Mouse (Mus musculus) urinary bladder, postnatal 14 days (tissue): Measurements from ENCODE around the gene Mrps23.
"Not testable (repeated sequence)": the region's sequence is repeated elsewhere in the genome, so short reads cannot be mapped to it uniquely, and the experiment has no call there.

Experiments
- DNase-seq: peaks from one replicate; pipeline ENCODE4 v3.0.0; 2021; ENCODE audit warnings: low spot score

Mrps23 gene

GRCm38 (mm10) chr11:88173386-88174025 lies 30.7 kb upstream of the Mrps23 start:
- DNase-seq: peak; percentile 62

GRCm38 (mm10) chr11:88180467-88180958 lies 23.7 kb upstream of the Mrps23 start:
- DNase-seq: no peak

- peak; percentile 79 for DNase-seq
These were observed 23.1 kb upstream of the Mrps23 start for GRCm38 (mm10) chr11:88180959-88181619.

- DNase-seq: no peak
These were observed 19.5 kb upstream of the Mrps23 start for GRCm38 (mm10) chr11:88184632-88185180.

GRCm38 (mm10) chr11:88186078-88186946 lies 17.9 kb upstream of the Mrps23 start:
- DNase-seq: no peak

GRCm38 (mm10) chr11:88186947-88187243 lies 17.3 kb upstream of the Mrps23 start:
- no peak for DNase-seq

GRCm38 (mm10) chr11:88187417-88188133 lies 16.6 kb upstream of the Mrps23 start:
- peak; percentile 86 for DNase-seq

GRCm38 (mm10) chr11:88188216-88188615 lies 16.0 kb upstream of the Mrps23 start:
- no peak for DNase-seq

GRCm38 (mm10) chr11:88188635-88189034 lies 15.6 kb upstream of the Mrps23 start:
- DNase-seq: no peak

GRCm38 (mm10) chr11:88192595-88192994 lies 11.6 kb upstream of the Mrps23 start:
- DNase-seq: no peak

GRCm38 (mm10) chr11:88193098-88193823 lies 10.9 kb upstream of the Mrps23 start:
- DNase-seq: no peak

- DNase-seq: peak; percentile 40
These were observed 10.1 kb upstream of the Mrps23 start for GRCm38 (mm10) chr11:88193824-88194696.

GRCm38 (mm10) chr11:88195699-88196098 lies 8.5 kb upstream of the Mrps23 start:
- not testable (repeated sequence) for DNase-seq

GRCm38 (mm10) chr11:88197153-88197576 lies 7.0 kb upstream of the Mrps23 start:
- DNase-seq: peak; percentile 66

- no peak for DNase-seq
These were observed 6.0 kb upstream of the Mrps23 start for GRCm38 (mm10) chr11:88198223-88198622.

GRCm38 (mm10) chr11:88201172-88201571 lies 3.0 kb upstream of the Mrps23 start:
- DNase-seq: no peak

GRCm38 (mm10) chr11:88202077-88202476 lies 2.1 kb upstream of the Mrps23 start:
- DNase-seq: no peak

- DNase-seq: no peak
These were observed 593 bp downstream of the Mrps23 start for GRCm38 (mm10) chr11:88204593-88205368.

- DNase-seq: not testable (repeated sequence)
These were observed 2.4 kb downstream of the Mrps23 start for GRCm38 (mm10) chr11:88206576-88206975.
